Mouse (Mus musculus): ENCODE data around the gene Scaf1. TPM values are rescaled to one million over a fixed set of nuclear protein-coding genes. Genes with fewer than 3 reads are reported as not detected.

The Scaf1 gene
- polyA plus RNA-seq, 2 experiments, result 11.0 to 16.9 TPM

DNA sequence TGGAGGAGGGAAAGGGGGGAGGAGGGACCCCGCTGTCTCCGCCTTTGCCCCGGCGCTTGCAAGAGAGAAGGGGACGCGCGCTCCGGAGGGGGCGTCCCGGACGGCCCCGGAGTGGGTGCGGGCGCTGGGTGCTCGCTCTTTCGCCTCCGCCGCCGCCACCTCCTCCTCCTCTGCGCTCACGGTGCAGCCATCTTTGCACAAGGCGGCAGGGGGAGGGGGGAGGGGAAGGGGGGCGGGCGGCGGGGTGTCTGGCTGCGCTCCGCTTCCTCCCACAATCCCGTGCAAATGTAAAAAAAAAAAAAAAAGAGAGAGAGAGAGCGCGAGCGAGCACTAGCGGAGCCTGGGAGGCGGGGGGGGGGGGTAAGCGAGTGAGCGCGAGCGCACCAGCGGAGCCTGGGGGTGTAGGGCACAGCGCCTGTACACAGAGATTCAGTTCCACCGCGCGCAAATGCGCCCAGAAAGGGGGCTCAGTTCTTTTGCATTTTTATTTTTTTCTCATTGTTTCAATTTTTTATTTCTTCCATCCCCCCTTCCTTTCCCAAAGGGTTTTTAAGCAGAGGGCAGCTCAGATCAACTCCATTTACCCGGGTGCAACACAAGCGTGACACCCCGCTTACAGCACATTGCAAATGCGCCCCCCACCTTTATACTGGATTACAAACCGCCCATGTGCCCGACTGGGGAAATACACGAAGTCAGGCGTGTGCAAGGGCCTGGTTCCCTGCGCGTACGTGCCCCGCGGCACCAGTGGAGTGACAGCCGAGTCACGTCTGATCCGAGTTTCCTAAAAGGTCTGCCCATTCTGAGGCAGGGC lies 37.2 kb upstream of the Scaf1 start:
- H3K4me1 ChIP-seq (replicated peaks; ENCODE audit: control insufficient read depth in 2 of 2, insufficient read depth in 2 of 2, low read length in 1 of 2), result peaks cover 14% of the 10 kb centered on the region in 2 experiments
- peak overlapping the region; percentile 58 for H3K27ac ChIP-seq
- ATAC-seq (ENCODE audit: insufficient read depth), result peak; percentile 47
- DNase-seq (ENCODE audit: low read depth in 3 of 3, low spot score in 3 of 3), result peak in 1 of 3 experiments; percentile 54
- peak overlapping the region; percentile 74 for H3K9ac ChIP-seq (replicated peaks)
- H3K36me3 ChIP-seq (replicated peaks; ENCODE audit: control insufficient read depth, insufficient read depth, low read depth), result peaks cover 6% of the 10 kb centered on the region
- under 1% methylated on average over 32 of the region's 59 CpGs for WGBS (ENCODE audit: insufficient replicate concordance)
- H3K4me2 ChIP-seq (ENCODE audit: low read depth), result peak overlapping the region; percentile 84
- H3K27me3 ChIP-seq (ENCODE audit: control insufficient read depth, insufficient read depth, low read length), result no peaks in the 10 kb centered on the region
- peak overlapping the region; percentile 65 to 68 for H3K4me3 ChIP-seq (ENCODE audit: insufficient read depth in 1 of 2, low read depth in 2 of 2, low read length in 2 of 2)
- TF ChIP-seq CTCF (IDR thresholded peaks at IDR 0.05; ENCODE audit: low read depth), result no peak
- no peak for TF ChIP-seq EP300 (IDR thresholded peaks at IDR 0.05; ENCODE audit: low read depth)
- no peaks in the 10 kb centered on the region for H3K9me3 ChIP-seq (ENCODE audit: control insufficient read depth, low read length)

- Histone ChIP-seq H3K27ac (peak within 1 kb of the TSS; percentile 58), H3K27me3 (ENCODE audit: control insufficient read depth, insufficient read depth, low read length) (no peaks in the 10 kb centered on the region), H3K9me3 (ENCODE audit: control insufficient read depth, low read length) (no peaks in the 10 kb centered on the region), H3K36me3 (replicated peaks; ENCODE audit: control insufficient read depth, insufficient read depth, low read depth) (peaks cover 6% of the 10 kb centered on the region), H3K9ac (replicated peaks) (peak within 1 kb of the TSS; percentile 74), H3K4me3 (ENCODE audit: insufficient read depth in 1 of 2, low read depth in 2 of 2, low read length in 2 of 2) (peak within 1 kb of the TSS; percentile 65 to 68), H3K4me2 (ENCODE audit: low read depth) (peak within 1 kb of the TSS; percentile 84), H3K4me1 (replicated peaks; ENCODE audit: control insufficient read depth in 2 of 2, insufficient read depth in 2 of 2, low read length in 1 of 2) (peaks cover 14% of the 10 kb centered on the region in 2 experiments)
- peak; percentile 32; the same call in 1 of the 2 replicates for ATAC-seq (ENCODE audit: insufficient read depth)
- 0% methylated on average over 12 of the region's 18 CpGs for WGBS (ENCODE audit: insufficient replicate concordance)
- no peak for DNase-seq (ENCODE audit: low read depth in 3 of 3, low spot score in 3 of 3)
- no peak for TF ChIP-seq EP300 (IDR thresholded peaks at IDR 0.05; ENCODE audit: low read depth)
- TF ChIP-seq CTCF (IDR thresholded peaks at IDR 0.05; ENCODE audit: low read depth), result no peak
These were observed 36.6 kb upstream of the Scaf1 start, which contains the start of gene Prr12 for GRCm38 (mm10) chr7:45052862-45053116. Prr12 (minus strand) TSS chr7:45052881.

GRCm38 (mm10) chr7:45052181-45052861 lies 36.2 kb upstream of the Scaf1 start:
- peak overlapping the region; percentile 74 for H3K9ac ChIP-seq (replicated peaks)
- peaks cover 14% of the 10 kb centered on the region in 2 experiments for H3K4me1 ChIP-seq (replicated peaks; ENCODE audit: control insufficient read depth in 2 of 2, insufficient read depth in 2 of 2, low read length in 1 of 2)

DNA sequence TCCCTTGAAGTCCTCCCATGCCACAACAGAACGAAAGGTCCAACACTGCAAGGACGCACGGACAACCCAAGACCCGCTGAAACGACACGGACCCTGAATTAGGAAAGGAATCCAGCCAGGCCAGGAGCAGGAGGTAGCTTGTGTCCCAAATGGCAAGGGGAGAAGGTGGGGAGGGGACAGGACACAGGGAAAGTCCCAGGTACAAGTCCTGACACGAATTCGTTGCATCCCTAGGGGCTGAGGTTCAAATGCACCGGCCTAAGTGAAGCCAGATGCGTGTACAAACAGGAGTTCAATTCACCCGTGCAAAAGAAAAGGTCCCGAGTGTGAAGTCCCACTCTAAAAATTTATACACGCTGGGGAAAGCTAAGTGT lies 35.4 kb upstream of the Scaf1 start:
- Histone ChIP-seq H3K9me3 (ENCODE audit: control insufficient read depth, low read length) (no peaks in the 10 kb centered on the region), H3K27ac (no peak overlapping the region; the same call in 1 of the 2 replicates), H3K36me3 (replicated peaks; ENCODE audit: control insufficient read depth, insufficient read depth, low read depth) (peaks cover 12% of the 10 kb centered on the region), H3K4me2 (ENCODE audit: low read depth) (peak overlapping the region; percentile 84), H3K4me1 (replicated peaks; ENCODE audit: control insufficient read depth in 2 of 2, insufficient read depth in 2 of 2, low read length in 1 of 2) (peaks cover 14% of the 10 kb centered on the region in 2 experiments), H3K4me3 (ENCODE audit: insufficient read depth in 1 of 2, low read depth in 2 of 2, low read length in 2 of 2) (peak overlapping the region; percentile 65 to 68), H3K9ac (replicated peaks) (peak overlapping the region; percentile 74), H3K27me3 (ENCODE audit: control insufficient read depth, insufficient read depth, low read length) (no peaks in the 10 kb centered on the region)
- ATAC-seq (ENCODE audit: insufficient read depth) (no peak), DNase-seq (ENCODE audit: low read depth in 3 of 3, low spot score in 3 of 3) (no peak)
- no peak for TF ChIP-seq EP300 (IDR thresholded peaks at IDR 0.05; ENCODE audit: low read depth)
- no peak for TF ChIP-seq CTCF (IDR thresholded peaks at IDR 0.05; ENCODE audit: low read depth)
- 14% methylated on average over 13 of the region's 13 CpGs for WGBS (ENCODE audit: insufficient replicate concordance)

More at GRCm38 (mm10) chr7:45052181-45052861, 36.2 kb upstream of the Scaf1 start:
- no peak for DNase-seq (ENCODE audit: low read depth in 3 of 3, low spot score in 3 of 3)
- no peak for TF ChIP-seq EP300 (IDR thresholded peaks at IDR 0.05; ENCODE audit: low read depth)
- TF ChIP-seq CTCF (IDR thresholded peaks at IDR 0.05; ENCODE audit: low read depth), result no peak
- ATAC-seq (ENCODE audit: insufficient read depth), result no peak
- H3K36me3 ChIP-seq (replicated peaks; ENCODE audit: control insufficient read depth, insufficient read depth, low read depth), result peaks cover 7% of the 10 kb centered on the region
- H3K4me3 ChIP-seq (ENCODE audit: insufficient read depth in 1 of 2, low read depth in 2 of 2, low read length in 2 of 2), result peak overlapping the region; percentile 65 to 68
- peak overlapping the region; percentile 16 for H3K27ac ChIP-seq
- H3K9me3 ChIP-seq (ENCODE audit: control insufficient read depth, low read length), result no peaks in the 10 kb centered on the region
- under 1% methylated on average over 38 of the region's 38 CpGs for WGBS (ENCODE audit: insufficient replicate concordance)
- no peaks in the 10 kb centered on the region for H3K27me3 ChIP-seq (ENCODE audit: control insufficient read depth, insufficient read depth, low read length)
- peak overlapping the region; percentile 84 for H3K4me2 ChIP-seq (ENCODE audit: low read depth)

All from liver, embryonic 14.5 days (tissue).